Mouse (Mus musculus): Measurements from ENCODE around the gene Eloa. TPM values are rescaled to one million over a fixed set of nuclear protein-coding genes. Genes with fewer than 3 reads are reported as not detected.
"Not testable (repeated sequence)": the region's sequence is repeated elsewhere in the genome, so short reads cannot be mapped to it uniquely, and the experiment has no call there.

The Eloa gene
- total RNA-seq, 2 experiments from 2014 or later: 30.1 to 32.3 TPM

GRCm38 (mm10) chr4:135987714-135988113 is 33.8 kb downstream of the Eloa start:
- intact Hi-C loops (cut with DNase I): loop anchor here (10.0 kb wide), 1 partner anchor 67 kb away; the partner anchor contains the start of gene Rpl11
- no peak for DNase-seq (ENCODE audit: extremely low spot score in 1 of 2, low spot score in 2 of 2)

- DNase-seq (ENCODE audit: extremely low spot score in 1 of 2, low spot score in 2 of 2): peak; percentile 87 to 94
- intact Hi-C loops (cut with DNase I): loop anchor here (10.0 kb wide), 1 partner anchor 68 kb away; the partner anchor contains the start of gene Rpl11
Measured at GRCm38 (mm10) chr4:135986943-135987710, 34.4 kb downstream of the Eloa start, which contains the start of gene Pithd1. Pithd1 (minus strand) TSS chr4:135987264.

- intact Hi-C loops (cut with DNase I): loop anchor here (10.0 kb wide), 1 partner anchor 68 kb away; the partner anchor contains the start of gene Rpl11
- DNase-seq (ENCODE audit: extremely low spot score in 1 of 2, low spot score in 2 of 2): no peak
Measured at GRCm38 (mm10) chr4:135986301-135986942, 35.1 kb downstream of the Eloa start.

GRCm38 (mm10) chr4:135985769-135986168 is 35.8 kb downstream of the Eloa start:
- intact Hi-C loops (cut with DNase I): loop anchor here (10.0 kb wide), 1 partner anchor 69 kb away; the partner anchor contains the start of gene Rpl11
- no peak for DNase-seq (ENCODE audit: extremely low spot score in 1 of 2, low spot score in 2 of 2)

GRCm38 (mm10) chr4:135985193-135985592 is 36.4 kb downstream of the Eloa start:
- no peak for DNase-seq (ENCODE audit: extremely low spot score in 1 of 2, low spot score in 2 of 2)
- intact Hi-C loops (cut with DNase I): loop anchor here (10.0 kb wide), 1 partner anchor 70 kb away; the partner anchor contains the start of gene Rpl11

- intact Hi-C loops (cut with DNase I): loop anchor here (10.0 kb wide), 1 partner anchor 70 kb away; the partner anchor contains the start of gene Rpl11
- no peak for DNase-seq (ENCODE audit: extremely low spot score in 1 of 2, low spot score in 2 of 2)
Measured at GRCm38 (mm10) chr4:135984556-135984955, 37.0 kb downstream of the Eloa start.

GRCm38 (mm10) chr4:135981524-135982063 is 40.0 kb downstream of the Eloa start:
- intact Hi-C loops (cut with DNase I): loop anchor here (10.0 kb wide), 1 partner anchor 73 kb away; the partner anchor contains the start of gene Rpl11

GRCm38 (mm10) chr4:135980223-135980622 is 41.3 kb downstream of the Eloa start:
- intact Hi-C loops (cut with DNase I): loop anchor here (10.0 kb wide), 1 partner anchor 75 kb away; the partner anchor contains the start of gene Rpl11
- DNase-seq (ENCODE audit: extremely low spot score in 1 of 2, low spot score in 2 of 2): not testable (repeated sequence)

More at GRCm38 (mm10) chr4:135981524-135982063, 40.0 kb downstream of the Eloa start:
- DNase-seq (ENCODE audit: extremely low spot score in 1 of 2, low spot score in 2 of 2): peak; percentile 59 to 63

- intact Hi-C loops (cut with DNase I): no loop called here
- peak in 1 of 2 experiments; percentile 20 for DNase-seq (ENCODE audit: extremely low spot score in 1 of 2, low spot score in 2 of 2)
Measured at GRCm38 (mm10) chr4:135976146-135976545, 45.4 kb downstream of the Eloa start.

GRCm38 (mm10) chr4:135972911-135973811 is 48.4 kb downstream of the Eloa start:
- no peak for DNase-seq (ENCODE audit: extremely low spot score in 1 of 2, low spot score in 2 of 2)
- intact Hi-C loops (cut with DNase I): no loop called here

- DNase-seq (ENCODE audit: extremely low spot score in 1 of 2, low spot score in 2 of 2): peak; percentile 87 to 93
- intact Hi-C loops (cut with DNase I): no loop called here
Measured at GRCm38 (mm10) chr4:135972556-135972906, 49.0 kb downstream of the Eloa start, which contains the start of gene Lypla2. Lypla2 (minus strand) TSS chr4:135972626.

- intact Hi-C loops (cut with DNase I): no loop called here
- no peak for DNase-seq (ENCODE audit: extremely low spot score in 1 of 2, low spot score in 2 of 2)
Measured at GRCm38 (mm10) chr4:135971805-135972555, 49.6 kb downstream of the Eloa start.

- no peak for DNase-seq (ENCODE audit: extremely low spot score in 1 of 2, low spot score in 2 of 2)
- intact Hi-C loops (cut with DNase I): no loop called here
Measured at GRCm38 (mm10) chr4:135970585-135970984, 51.0 kb downstream of the Eloa start.

- intact Hi-C loops (cut with DNase I): no loop called here
- no peak for DNase-seq (ENCODE audit: extremely low spot score in 1 of 2, low spot score in 2 of 2)
Measured at GRCm38 (mm10) chr4:135969070-135969750, 52.4 kb downstream of the Eloa start.

GRCm38 (mm10) chr4:135968271-135968869 is 53.2 kb downstream of the Eloa start:
- intact Hi-C loops (cut with DNase I): no loop called here
- DNase-seq (ENCODE audit: extremely low spot score in 1 of 2, low spot score in 2 of 2): no peak

- intact Hi-C loops (cut with DNase I): no loop called here
- no peak for DNase-seq (ENCODE audit: extremely low spot score in 1 of 2, low spot score in 2 of 2)
Measured at GRCm38 (mm10) chr4:135967086-135967760, 54.3 kb downstream of the Eloa start.

Measured in left cerebral cortex, postnatal 10 days (tissue).